Comparison of ENCODE assay signal across 8 mouse cellular contexts in the genomic region with DNA sequence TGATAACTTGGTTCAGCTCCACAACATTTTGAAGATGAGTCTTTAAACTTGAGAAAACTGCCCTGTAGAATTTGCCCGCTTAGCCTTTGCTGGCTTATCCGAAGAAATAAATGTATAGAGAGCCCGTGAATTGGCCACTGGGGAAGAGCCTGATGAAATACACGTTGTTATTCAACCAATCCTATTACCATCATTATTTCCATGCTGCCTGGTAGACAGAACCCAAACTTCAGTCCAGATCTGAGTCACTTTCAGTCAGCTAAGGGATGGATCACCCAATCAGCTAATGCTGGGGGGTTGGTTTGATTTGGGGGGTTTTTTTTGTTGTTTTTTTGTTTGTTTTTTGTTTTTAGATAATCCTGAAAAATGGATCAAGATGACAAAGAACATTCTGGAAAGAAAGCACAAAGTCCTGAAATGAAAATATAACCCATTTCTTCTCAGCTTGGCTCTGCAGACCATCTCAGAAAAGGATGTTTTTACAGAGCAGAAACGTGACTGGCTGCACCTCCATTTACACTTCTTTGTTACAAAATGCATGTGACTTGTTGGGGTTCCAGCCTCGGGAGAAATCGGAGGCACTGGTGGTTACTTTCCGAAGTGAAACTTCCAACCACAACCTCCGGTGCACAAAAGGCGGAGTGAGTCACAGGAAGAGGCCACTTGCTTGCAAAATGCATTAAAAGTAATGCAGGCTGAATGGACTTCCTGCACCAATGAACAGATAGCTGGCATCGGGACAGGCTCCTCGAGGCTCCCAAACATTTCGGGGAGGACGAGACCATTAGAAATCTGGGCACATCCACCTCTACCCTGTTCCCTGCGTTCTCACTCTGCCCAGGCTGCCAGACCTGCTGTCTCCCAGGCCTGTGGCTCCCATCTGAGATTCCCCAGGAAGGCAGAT.
A peak's percentile ranks its signal among the peaks of the same experiment; 100 is the strongest.
DNase-seq lines count a peak whose midpoint lies in the region; ATAC-seq and TF ChIP-seq lines count a peak whose summit lies in the region.

No protein-coding gene starts in this region.

- H3K9ac ChIP-seq in heart, embryonic 12.5 days, result peak overlapping the region; percentile 40; the same call in 1 of the 2 replicates
- H3K9ac ChIP-seq in limb, embryonic 14.5 days (ENCODE audit: low read depth, low read length, severe bottlenecking), result peak overlapping the region; percentile 5; the same call in 1 of the 2 replicates

- no peak for ATAC-seq in heart, embryonic 12.5 days (ENCODE audit: insufficient number of reproducible peaks, low FRiP score)
- no peak for ATAC-seq in limb, embryonic 14.5 days (ENCODE audit: low FRiP score, low read depth)

- peak; percentile 47 for DNase-seq in layer of hippocampus, adult 9-11 months
- DNase-seq in layer of hippocampus, adult 18-20 months (ENCODE audit: low spot score in 2 of 2), result no peak
- peak; percentile 32 for DNase-seq in brain, adult 2 months (ENCODE audit: low read depth, low spot score)
- no peak for DNase-seq in limb, embryonic 14.5 days (ENCODE audit: low spot score)
- DNase-seq in c-Kit-positive CD71-positive TER-119-positive erythroid progenitor cells, embryonic 14.5 days (ENCODE audit: low spot score), result no peak
- no peak for DNase-seq in right cerebral cortex, postnatal 14 days

- H3K27ac ChIP-seq in heart, embryonic 12.5 days (ENCODE audit: poor library complexity, severe bottlenecking), result peak overlapping the region; percentile 7; the same call in 1 of the 2 replicates
- no peak overlapping the region; the same call in 1 of the 2 replicates for H3K27ac ChIP-seq in limb, embryonic 14.5 days (replicated peaks; ENCODE audit: low read depth, low read length)

- 54% methylated on average over 15 of the region's 15 CpGs for WGBS in heart, embryonic 12.5 days
- WGBS in limb, embryonic 14.5 days, result 64% methylated on average over 15 of the region's 15 CpGs

- peaks cover 10% of the 10 kb centered on the region for H3K4me1 ChIP-seq in heart, embryonic 12.5 days (replicated peaks)
- peaks cover 8% of the 10 kb centered on the region for H3K4me1 ChIP-seq in limb, embryonic 14.5 days (ENCODE audit: control insufficient read depth, insufficient read depth, low read length)

- peak overlapping the region; percentile 18; the same call in 1 of the 2 replicates for H3K4me2 ChIP-seq in heart, embryonic 12.5 days
- H3K4me2 ChIP-seq in limb, embryonic 14.5 days (replicated peaks; ENCODE audit: low read depth, low read length, severe bottlenecking), result no peak overlapping the region
- H3K4me2 ChIP-seq in myocyte (ENCODE audit: low read depth), result peak overlapping the region; percentile 91

- no peak overlapping the region for H3ac ChIP-seq in myocyte (ENCODE audit: control insufficient read depth, insufficient read length)

- H3K27me3 ChIP-seq in heart, embryonic 12.5 days (replicated peaks), result no peaks in the 10 kb centered on the region
- H3K27me3 ChIP-seq in limb, embryonic 14.5 days (ENCODE audit: control insufficient read depth, insufficient read depth, low read length), result no peaks in the 10 kb centered on the region
- H3K27me3 ChIP-seq in myocyte (ENCODE audit: control insufficient read depth, insufficient read depth, insufficient read length), result no peaks in the 10 kb centered on the region

- no peaks in the 10 kb centered on the region for H3K79me2 ChIP-seq in myocyte (ENCODE audit: control insufficient read depth, insufficient read depth)

- H3K36me3 ChIP-seq in heart, embryonic 12.5 days, result peaks cover 2% of the 10 kb centered on the region; the same call in 1 of the 2 replicates
- H3K36me3 ChIP-seq in limb, embryonic 14.5 days (ENCODE audit: control insufficient read depth, insufficient read depth, low read length), result peaks cover 8% of the 10 kb centered on the region
- H3K36me3 ChIP-seq in myocyte (ENCODE audit: control insufficient read depth, insufficient read depth), result no peaks in the 10 kb centered on the region

- no peak overlapping the region for H3K4me3 ChIP-seq in heart, embryonic 12.5 days
- no peak overlapping the region for H3K4me3 ChIP-seq in limb, embryonic 14.5 days (replicated peaks; ENCODE audit: low read length)
- H3K4me3 ChIP-seq in myocyte, result peak overlapping the region; percentile 6

- no peak for TF ChIP-seq POLR2A in limb, embryonic 14.5 days (IDR thresholded peaks at IDR 0.05; ENCODE audit: borderline replicate concordance, extremely low read depth, insufficient read depth, insufficient read length)
- TF ChIP-seq POLR2A in myocyte (IDR thresholded peaks at IDR 0.05; ENCODE audit: insufficient read length, low read depth), result no peak

- H3K9me3 ChIP-seq in heart, embryonic 12.5 days (replicated peaks), result no peaks in the 10 kb centered on the region
- no peaks in the 10 kb centered on the region for H3K9me3 ChIP-seq in limb, embryonic 14.5 days (ENCODE audit: control insufficient read depth, low read length)

TF ChIP-seq in myocyte, 11 proteins besides CTCF, POLR2A, EP300 and RAD21:
- TF ChIP-seq MYOD1 (IDR thresholded peaks at IDR 0.05; ENCODE audit: control insufficient read depth in 1 of 3, insufficient read length in 2 of 3, low read depth in 2 of 3) (no peak), REST (IDR thresholded peaks at IDR 0.05; ENCODE audit: insufficient read depth, insufficient read length) (no peak), SRF (IDR thresholded peaks at IDR 0.05; ENCODE audit: control insufficient read depth, insufficient read length, low read depth) (no peak), CEBPB (IDR thresholded peaks at IDR 0.05; ENCODE audit: insufficient read depth, poor library complexity, severe bottlenecking) (peak; percentile 59; the same call in 1 of the 2 replicates), MAX (IDR thresholded peaks at IDR 0.05; ENCODE audit: low read depth) (no peak)
TF ChIP-seq in myocyte: peak in this region for 1.

Comparison
In these comparisons a context has a peak if more than half of its experiments do, and no peak if none do; other contexts are left out.
1. DNase-seq: peak in layer of hippocampus, adult 9-11 months (single experiment) and brain, adult 2 months (single experiment); none in layer of hippocampus, adult 18-20 months (0 of 2), limb, embryonic 14.5 days (single experiment), c-Kit-positive CD71-positive TER-119-positive erythroid progenitor cells, embryonic 14.5 days (single experiment) and right cerebral cortex, postnatal 14 days (single experiment).